Mouse (Mus musculus): ENCODE data around the gene Igtp. TPM values are rescaled to one million over a fixed set of nuclear protein-coding genes. Genes with fewer than 3 reads are reported as not detected.
A peak's percentile ranks its signal among the peaks of the same experiment; 100 is the strongest.
"Not testable (repeated sequence)": the region's sequence is repeated elsewhere in the genome, so short reads cannot be mapped to it uniquely, and the experiment has no call there.

Igtp gene
- total and polyA plus RNA-seq, 3 experiments: 70.3 to 143 (median 107) TPM

GRCm38 (mm10) chr11:58179986-58180385 is 19.4 kb upstream of the Igtp start:
- H3K4me3 ChIP-seq (replicated peaks in 1 of 3; ENCODE audit: low read depth in 2 of 3, low read length in 2 of 3, poor library complexity in 1 of 3); DNase-seq (ENCODE audit: extremely low read depth); dilution Hi-C loops (cut with MboI; ENCODE audit: extremely low pct_ligation_motif_present, extremely low pct_unique_long_range_greater_than_20kb, low sequenced_read_pairs); H3K9ac ChIP-seq (ENCODE audit: insufficient read depth, low read depth); H3K4me2 ChIP-seq (ENCODE audit: insufficient read depth, low read depth, poor library complexity, severe bottlenecking); H3K79me2 ChIP-seq (replicated peaks; ENCODE audit: control insufficient read depth, extremely low read depth, insufficient read depth, poor library complexity, severe bottlenecking); H3K27me3 ChIP-seq (replicated peaks); H3K27ac ChIP-seq (ENCODE audit: insufficient read depth, low read depth); H3K9me3 ChIP-seq (replicated peaks; ENCODE audit: low read length): not testable (repeated sequence)
- in situ Hi-C loops (cut with MboI; ENCODE audit: low pct_ligation_motif_present, low pct_unique_long_range_greater_than_20kb, low sequenced_read_pairs): loop anchor here (10.0 kb wide), 1 partner anchor 125 kb away; the partner anchor contains the start of gene Zfp692
- TF ChIP-seq EP300 (IDR thresholded peaks at IDR 0.05; ENCODE audit: low read length) (0 out of 2 replicates have a peak, but pooled peaks have one; percentile 4), CTCF (conservative IDR thresholded peaks at IDR 0.05 in 1 of 2, IDR thresholded peaks at IDR 0.05 in 1 of 2; ENCODE audit: low read depth in 2 of 2, low read length in 2 of 2) (peak in 1 of 2 experiments; percentile 35; a peak in 1 of 4 replicates)
- Histone ChIP-seq H3K4me1 (ENCODE audit: control insufficient read depth in 1 of 2, insufficient read depth in 2 of 2) (peaks cover 3 to 35% of the 10 kb centered on the region in 2 experiments), H3K36me3 (replicated peaks in 1 of 2; ENCODE audit: control insufficient read depth in 1 of 2, insufficient read depth in 1 of 2, low read length in 1 of 2) (peaks cover 38 to 58% of the 10 kb centered on the region in 2 experiments)

GRCm38 (mm10) chr11:58180756-58181155 is 18.6 kb upstream of the Igtp start:
- no peak for DNase-seq (ENCODE audit: extremely low read depth)
- Histone ChIP-seq H3K79me2 (replicated peaks; ENCODE audit: control insufficient read depth, extremely low read depth, insufficient read depth, poor library complexity, severe bottlenecking) (peaks cover 4% of the 10 kb centered on the region), H3K4me1 (ENCODE audit: control insufficient read depth in 1 of 2, insufficient read depth in 2 of 2) (peaks cover 9 to 41% of the 10 kb centered on the region in 2 experiments), H3K9ac (ENCODE audit: insufficient read depth, low read depth) (no peak overlapping the region), H3K4me3 (replicated peaks in 1 of 3; ENCODE audit: low read depth in 2 of 3, low read length in 2 of 3, poor library complexity in 1 of 3) (no peak overlapping the region), H3K9me3 (replicated peaks; ENCODE audit: low read length) (no peaks in the 10 kb centered on the region), H3K36me3 (replicated peaks in 1 of 2; ENCODE audit: control insufficient read depth in 1 of 2, insufficient read depth in 1 of 2, low read length in 1 of 2) (peaks cover 32 to 50% of the 10 kb centered on the region in 2 experiments), H3K27me3 (replicated peaks) (no peaks in the 10 kb centered on the region), H3K27ac (ENCODE audit: insufficient read depth, low read depth) (no peak overlapping the region), H3K4me2 (ENCODE audit: insufficient read depth, low read depth, poor library complexity, severe bottlenecking) (no peak overlapping the region)
- TF ChIP-seq USF1 (IDR thresholded peaks at IDR 0.05; ENCODE audit: low read depth, low read length) (no peak), POLR2AphosphoS2 (IDR thresholded peaks at IDR 0.05; ENCODE audit: low read depth, low read length) (no peak), MEF2A (IDR thresholded peaks at IDR 0.05; ENCODE audit: borderline replicate concordance, low read depth, low read length) (no peak), UBTF (IDR thresholded peaks at IDR 0.05; ENCODE audit: low read depth, low read length) (no peak), NRF1 (IDR thresholded peaks at IDR 0.05; ENCODE audit: low read depth, low read length) (no peak), TBP (conservative IDR thresholded peaks at IDR 0.05; ENCODE audit: low read depth, low read length) (no peak), USF2 (conservative IDR thresholded peaks at IDR 0.05; ENCODE audit: low read depth, low read length) (no peak), NELFE (IDR thresholded peaks at IDR 0.05; ENCODE audit: low read depth, low read length) (no peak), MAFK (IDR thresholded peaks at IDR 0.05; ENCODE audit: insufficient replicate concordance, low read length) (no peak)
- dilution Hi-C loops (cut with MboI; ENCODE audit: extremely low pct_ligation_motif_present, extremely low pct_unique_long_range_greater_than_20kb, low sequenced_read_pairs): no loop called here
- in situ Hi-C loops (cut with MboI; ENCODE audit: low pct_ligation_motif_present, low pct_unique_long_range_greater_than_20kb, low sequenced_read_pairs): loop anchor here (10.0 kb wide), 1 partner anchor 124 kb away; the partner anchor contains the start of gene Zfp692

- in situ Hi-C loops (cut with MboI; ENCODE audit: low pct_ligation_motif_present, low pct_unique_long_range_greater_than_20kb, low sequenced_read_pairs): loop anchor here (10.0 kb wide), 1 partner anchor 121 kb away; the partner anchor contains the start of gene Zfp692
- DNase-seq (ENCODE audit: extremely low read depth): peak; percentile 58
- H3K27me3 ChIP-seq (replicated peaks): no peaks in the 10 kb centered on the region
- H3K9me3 ChIP-seq (replicated peaks; ENCODE audit: low read length): no peaks in the 10 kb centered on the region
- peak overlapping the region; percentile 29 to 60 (median 38) for H3K4me3 ChIP-seq (replicated peaks in 1 of 3; ENCODE audit: low read depth in 2 of 3, low read length in 2 of 3, poor library complexity in 1 of 3)
- H3K27ac ChIP-seq (ENCODE audit: insufficient read depth, low read depth): peak overlapping the region; percentile 65
- dilution Hi-C loops (cut with MboI; ENCODE audit: extremely low pct_ligation_motif_present, extremely low pct_unique_long_range_greater_than_20kb, low sequenced_read_pairs): no loop called here
- H3K36me3 ChIP-seq (replicated peaks in 1 of 2; ENCODE audit: control insufficient read depth in 1 of 2, insufficient read depth in 1 of 2, low read length in 1 of 2): peaks cover 17 to 28% of the 10 kb centered on the region in 2 experiments
- peaks cover 4% of the 10 kb centered on the region for H3K79me2 ChIP-seq (replicated peaks; ENCODE audit: control insufficient read depth, extremely low read depth, insufficient read depth, poor library complexity, severe bottlenecking)
- H3K9ac ChIP-seq (ENCODE audit: insufficient read depth, low read depth): peak overlapping the region; percentile 42
- H3K4me1 ChIP-seq (ENCODE audit: control insufficient read depth in 1 of 2, insufficient read depth in 2 of 2): peaks cover 9 to 41% of the 10 kb centered on the region in 2 experiments
- H3K4me2 ChIP-seq (ENCODE audit: insufficient read depth, low read depth, poor library complexity, severe bottlenecking): peak overlapping the region; percentile 80
- TF ChIP-seq CTCF (conservative IDR thresholded peaks at IDR 0.05 in 1 of 2, IDR thresholded peaks at IDR 0.05 in 1 of 2; ENCODE audit: low read depth in 2 of 2, low read length in 2 of 2) (no peak), ZKSCAN1 (IDR thresholded peaks at IDR 0.05; ENCODE audit: borderline replicate concordance, low read depth, low read length) (no peak), UBTF (IDR thresholded peaks at IDR 0.05; ENCODE audit: low read depth, low read length) (no peak), NELFE (IDR thresholded peaks at IDR 0.05; ENCODE audit: low read depth, low read length) (peak; percentile 35; the same call in 1 of the 2 replicates), MEF2A (IDR thresholded peaks at IDR 0.05; ENCODE audit: borderline replicate concordance, low read depth, low read length) (peak; percentile 62), HCFC1 (IDR thresholded peaks at IDR 0.05; ENCODE audit: low read depth, low read length) (peak; percentile 51), BHLHE40 (IDR thresholded peaks at IDR 0.05; ENCODE audit: low read depth, low read length) (peak; percentile 76), EP300 (IDR thresholded peaks at IDR 0.05; ENCODE audit: low read length) (peak; percentile 89), NRF1 (IDR thresholded peaks at IDR 0.05; ENCODE audit: low read depth, low read length) (no peak), POLR2A (IDR thresholded peaks at IDR 0.05; ENCODE audit: low read depth, low read length) (0 out of 2 replicates have a peak, but pooled peaks have one; percentile 26), TCF12 (IDR thresholded peaks at IDR 0.05; ENCODE audit: low read depth, low read length) (peak; percentile 62), ZNF384 (IDR thresholded peaks at IDR 0.05; ENCODE audit: low read depth, low read length) (peak; percentile 42), KAT2A (IDR thresholded peaks at IDR 0.05; ENCODE audit: insufficient replicate concordance, low read length) (0 out of 2 replicates have a peak, but pooled peaks have one; percentile 16), RCOR1 (conservative IDR thresholded peaks at IDR 0.05; ENCODE audit: low read depth, low read length) (peak; percentile 92; the same call in 1 of the 2 replicates), SIN3A (IDR thresholded peaks at IDR 0.05; ENCODE audit: low read length) (peak; percentile 80), ZC3H11A (IDR thresholded peaks at IDR 0.05; ENCODE audit: low read depth, low read length) (no peak), MAX (IDR thresholded peaks at IDR 0.05; ENCODE audit: low read length) (peak; percentile 78), MYC (IDR thresholded peaks at IDR 0.05; ENCODE audit: low read depth, low read length) (peak; percentile 92), MXI1 (IDR thresholded peaks at IDR 0.05; ENCODE audit: low read depth, low read length) (peak; percentile 86)
Measured at GRCm38 (mm10) chr11:58183579-58183978, 15.8 kb upstream of the Igtp start.

Measured in CH12.LX (cell line).